Mouse (Mus musculus): ENCODE measurements around the gene Olfr51. TPM values are rescaled to one million over a fixed set of nuclear protein-coding genes. Genes with fewer than 3 reads are reported as not detected.

Gene Olfr51
- polyA plus RNA-seq (2014; fragmentation: Illumina TruSeq; extraction: RNeasy Lipid Tissue Mini Kit (QIAGEN cat#74804)), result not detected

GRCm38 (mm10) chr11:51003296-51003695, at the start of gene Olfr51:
Olfr51 (plus strand) TSS chr11:51003596.

GRCm38 (mm10) chr11:50953665-50954064, 49.7 kb upstream of the Olfr51 start, which contains the start of gene Prop1:
Prop1 (minus strand) TSS chr11:50953765.

GRCm38 (mm10) chr11:50966230-50966629, 37.2 kb upstream of the Olfr51 start, which contains the start of gene Olfr1378:
Olfr1378 (plus strand) TSS chr11:50966530.

GRCm38 (mm10) chr11:50981667-50982066, 21.7 kb upstream of the Olfr51 start, which contains the start of gene Olfr1377:
Olfr1377 (plus strand) TSS chr11:50981967.

GRCm38 (mm10) chr11:51013936-51014335, 10.5 kb downstream of the Olfr51 start, which contains the start of gene Olfr54:
Olfr54 (plus strand) TSS chr11:51014236.

GRCm38 (mm10) chr11:51047809-51048208, 44.4 kb downstream of the Olfr51 start, which contains the start of gene Olfr1375:
Olfr1375 (plus strand) TSS chr11:51048109.

GRCm38 (mm10) chr11:51059151-51059571, 55.8 kb downstream of the Olfr51 start, which contains the start of gene Zfp354a:
Zfp354a (plus strand) TSS chr11:51059257.

Other genes with a start within 250 kb of the Olfr51 start
- gene Zfp354c, start 175.9 kb upstream of the Olfr51 start, polyA plus RNA-seq (2014; fragmentation: Illumina TruSeq; extraction: RNeasy Lipid Tissue Mini Kit (QIAGEN cat#74804)), result 49.8 TPM
- gene Zfp879, start 162.0 kb upstream of the Olfr51 start, polyA plus RNA-seq (2014; fragmentation: Illumina TruSeq; extraction: RNeasy Lipid Tissue Mini Kit (QIAGEN cat#74804)), result 1.9 TPM
- gene Grm6, start 152.9 kb upstream of the Olfr51 start, polyA plus RNA-seq (2014; fragmentation: Illumina TruSeq; extraction: RNeasy Lipid Tissue Mini Kit (QIAGEN cat#74804)), result not detected
- gene Zfp454, start 115.9 kb upstream of the Olfr51 start, polyA plus RNA-seq (2014; fragmentation: Illumina TruSeq; extraction: RNeasy Lipid Tissue Mini Kit (QIAGEN cat#74804)), result 6.3 TPM
- 35.4 TPM for gene Zfp2, start 87.4 kb upstream of the Olfr51 start, polyA plus RNA-seq (2014; fragmentation: Illumina TruSeq; extraction: RNeasy Lipid Tissue Mini Kit (QIAGEN cat#74804))
- 8.4 TPM for gene Zfp354b, start 72.0 kb upstream of the Olfr51 start, polyA plus RNA-seq (2014; fragmentation: Illumina TruSeq; extraction: RNeasy Lipid Tissue Mini Kit (QIAGEN cat#74804))
- not detected for gene 4933414I15Rik, start 59.8 kb upstream of the Olfr51 start, polyA plus RNA-seq (2014; fragmentation: Illumina TruSeq; extraction: RNeasy Lipid Tissue Mini Kit (QIAGEN cat#74804))
- not detected for gene Prop1, start 49.8 kb upstream of the Olfr51 start, polyA plus RNA-seq (2014; fragmentation: Illumina TruSeq; extraction: RNeasy Lipid Tissue Mini Kit (QIAGEN cat#74804))
- not detected for gene Olfr1378, start 37.1 kb upstream of the Olfr51 start, polyA plus RNA-seq (2014; fragmentation: Illumina TruSeq; extraction: RNeasy Lipid Tissue Mini Kit (QIAGEN cat#74804))
- gene Olfr1377, start 21.6 kb upstream of the Olfr51 start, polyA plus RNA-seq (2014; fragmentation: Illumina TruSeq; extraction: RNeasy Lipid Tissue Mini Kit (QIAGEN cat#74804)), result not detected
- gene Olfr54, start 10.6 kb downstream of the Olfr51 start, polyA plus RNA-seq (2014; fragmentation: Illumina TruSeq; extraction: RNeasy Lipid Tissue Mini Kit (QIAGEN cat#74804)), result not detected
- gene Olfr1375, start 44.5 kb downstream of the Olfr51 start, polyA plus RNA-seq (2014; fragmentation: Illumina TruSeq; extraction: RNeasy Lipid Tissue Mini Kit (QIAGEN cat#74804)), result not detected
- gene Zfp354a, start 55.7 kb downstream of the Olfr51 start, polyA plus RNA-seq (2014; fragmentation: Illumina TruSeq; extraction: RNeasy Lipid Tissue Mini Kit (QIAGEN cat#74804)), result 24.9 TPM
- not detected for gene Gm12569, start 216.9 kb downstream of the Olfr51 start, polyA plus RNA-seq (2014; fragmentation: Illumina TruSeq; extraction: RNeasy Lipid Tissue Mini Kit (QIAGEN cat#74804))